10 mouse cellular contexts compared by ENCODE assay signal in genomic region chr3:137780029-137780428, GRCm38 (mm10).
DNase-seq lines count a peak whose midpoint lies in the region; ATAC-seq and TF ChIP-seq lines count a peak whose summit lies in the region.
"Had no signal": no experiment of that assay in that cellular context is flagged by ENCODE, and none has a peak within 500 bp of the region (broad histone marks: within the 10 kb centered on the region; RNA-seq: fewer than 3 reads in every experiment).

No protein-coding gene starts in this region.

- no peak for TF ChIP-seq EP300 in CH12.LX (IDR thresholded peaks at IDR 0.05; ENCODE audit: low read length)

- H3K9me3 ChIP-seq in heart, embryonic 11.5 days (replicated peaks; ENCODE audit: control insufficient read depth, low read length) = no peaks in the 10 kb centered on the region
- no peaks in the 10 kb centered on the region for H3K9me3 ChIP-seq in CH12.LX (replicated peaks; ENCODE audit: low read length)
- H3K9me3 ChIP-seq in embryonic facial prominence, embryonic 15.5 days (replicated peaks) = no peaks in the 10 kb centered on the region
- H3K9me3 ChIP-seq in intestine, embryonic 16.5 days (ENCODE audit: control insufficient read depth, low read length) = no peaks in the 10 kb centered on the region

- H3K79me2 ChIP-seq in CH12.LX (replicated peaks; ENCODE audit: control insufficient read depth, extremely low read depth, insufficient read depth, poor library complexity, severe bottlenecking) = no peaks in the 10 kb centered on the region

- TF ChIP-seq POLR2A in CH12.LX (IDR thresholded peaks at IDR 0.05; ENCODE audit: low read depth, low read length) = no peak

- H3K27me3 ChIP-seq in heart, embryonic 11.5 days (ENCODE audit: control insufficient read depth, insufficient read depth, low read length) = no peaks in the 10 kb centered on the region
- no peaks in the 10 kb centered on the region for H3K27me3 ChIP-seq in CH12.LX (replicated peaks)
- peaks cover 12% of the 10 kb centered on the region for H3K27me3 ChIP-seq in embryonic facial prominence, embryonic 15.5 days
- H3K27me3 ChIP-seq in intestine, embryonic 16.5 days (replicated peaks; ENCODE audit: control insufficient read depth, insufficient read depth, low read length) = no peaks in the 10 kb centered on the region

- in situ Hi-C loops in CH12.LX (cut with MboI; ENCODE audit: low pct_ligation_motif_present, low pct_unique_long_range_greater_than_20kb, low sequenced_read_pairs) = loop anchor here (5.0 to 25.0 kb wide), 3 partner anchors 82 to 657 kb away; partner anchors contain the start of genes Adh5 and H2afz

- peak overlapping the region; percentile 11; the same call in 1 of the 2 replicates for H3K4me3 ChIP-seq in heart, embryonic 11.5 days (ENCODE audit: low read depth, low read length)
- H3K4me3 ChIP-seq in CH12.LX (replicated peaks in 1 of 3; ENCODE audit: low read depth in 2 of 3, low read length in 2 of 3, poor library complexity in 1 of 3) = no peak overlapping the region
- no peak overlapping the region for H3K4me3 ChIP-seq in embryonic facial prominence, embryonic 15.5 days (replicated peaks)
- no peak overlapping the region for H3K4me3 ChIP-seq in intestine, embryonic 16.5 days (ENCODE audit: low read length)

- no peak for TF ChIP-seq CTCF in CH12.LX (conservative IDR thresholded peaks at IDR 0.05 in 1 of 2, IDR thresholded peaks at IDR 0.05 in 1 of 2; ENCODE audit: low read depth in 2 of 2, low read length in 2 of 2)

- no peak for ATAC-seq in heart, embryonic 11.5 days (replicated peaks; ENCODE audit: insufficient number of reproducible peaks, low FRiP score, low TSS enrichment)
- ATAC-seq in embryonic facial prominence, embryonic 15.5 days (ENCODE audit: insufficient number of reproducible peaks, low FRiP score, low TSS enrichment, low read depth) = no peak
- no peak for ATAC-seq in intestine, embryonic 16.5 days

- peaks cover 14% of the 10 kb centered on the region; the same call in 1 of the 2 replicates for H3K4me1 ChIP-seq in heart, embryonic 11.5 days (ENCODE audit: control insufficient read depth, insufficient read depth, low read length)
- H3K4me1 ChIP-seq in CH12.LX (ENCODE audit: control insufficient read depth in 1 of 2, insufficient read depth in 2 of 2) = peaks cover 0 to 24% of the 10 kb centered on the region in 2 experiments; a peak in 2 of 4 replicates
- peaks cover 8% of the 10 kb centered on the region; the same call in 1 of the 2 replicates for H3K4me1 ChIP-seq in embryonic facial prominence, embryonic 15.5 days
- H3K4me1 ChIP-seq in intestine, embryonic 16.5 days (ENCODE audit: control insufficient read depth, insufficient read depth, low read length) = 0 out of 2 replicates have a peak, but pooled peaks cover 4% of the 10 kb centered on the region

- peak overlapping the region; percentile 55 for H3K4me2 ChIP-seq in heart, embryonic 11.5 days
- peak overlapping the region; percentile 55 for H3K4me2 ChIP-seq in CH12.LX (ENCODE audit: insufficient read depth, low read depth, poor library complexity, severe bottlenecking)
- peak overlapping the region; percentile 35 for H3K4me2 ChIP-seq in embryonic facial prominence, embryonic 15.5 days (replicated peaks)
- peak overlapping the region; percentile 29 for H3K4me2 ChIP-seq in intestine, embryonic 16.5 days (ENCODE audit: low read depth, low read length)

- no peak overlapping the region for H3K9ac ChIP-seq in heart, embryonic 11.5 days (ENCODE audit: low read depth, low read length)
- H3K9ac ChIP-seq in CH12.LX (ENCODE audit: insufficient read depth, low read depth) = peak overlapping the region; percentile 8
- H3K9ac ChIP-seq in embryonic facial prominence, embryonic 15.5 days = no peak overlapping the region
- no peak overlapping the region for H3K9ac ChIP-seq in intestine, embryonic 16.5 days (ENCODE audit: low read depth, low read length)

- TF ChIP-seq RAD21 in CH12.LX (IDR thresholded peaks at IDR 0.05; ENCODE audit: low read depth, low read length) = no peak

- no peak overlapping the region for H3K27ac ChIP-seq in heart, embryonic 11.5 days (ENCODE audit: low read depth, low read length)
- H3K27ac ChIP-seq in CH12.LX (ENCODE audit: insufficient read depth, low read depth) = no peak overlapping the region
- no peak overlapping the region for H3K27ac ChIP-seq in embryonic facial prominence, embryonic 15.5 days (replicated peaks)
- no peak overlapping the region for H3K27ac ChIP-seq in intestine, embryonic 16.5 days (ENCODE audit: low read length)

- DNase-seq in heart, postnatal 4 days = no peak
- DNase-seq in CH12.LX (ENCODE audit: extremely low read depth) = no peak
- no peak for DNase-seq in urinary bladder, postnatal 10 days (ENCODE audit: low spot score)
- no peak for DNase-seq in adrenal gland, postnatal 4 days (ENCODE audit: low spot score in 2 of 2)
- no peak for DNase-seq in testis, postnatal 10 days (ENCODE audit: low spot score)
- DNase-seq: cerebellum, adult 2 months; lung, adult 2 months had no signal

- dilution Hi-C loops in CH12.LX (cut with MboI; ENCODE audit: extremely low pct_ligation_motif_present, extremely low pct_unique_long_range_greater_than_20kb, low sequenced_read_pairs) = loop anchor here (25.0 kb wide), 1 partner anchor 357 kb away; the partner anchor contains the start of genes Mttp and Trmt10a

- 6% methylated on average over 11 of the region's 11 CpGs for WGBS in heart, embryonic 11.5 days (ENCODE audit: insufficient replicate concordance)
- WGBS in embryonic facial prominence, embryonic 15.5 days = 4% methylated on average over 11 of the region's 11 CpGs
- WGBS in intestine, embryonic 16.5 days = 7% methylated on average over 11 of the region's 11 CpGs

- H3K36me3 ChIP-seq in heart, embryonic 11.5 days (ENCODE audit: control insufficient read depth, insufficient read depth, low read length) = no peaks in the 10 kb centered on the region
- H3K36me3 ChIP-seq in CH12.LX (replicated peaks in 1 of 2; ENCODE audit: control insufficient read depth in 1 of 2, insufficient read depth in 1 of 2, low read length in 1 of 2) = no peaks in the 10 kb centered on the region
- no peaks in the 10 kb centered on the region for H3K36me3 ChIP-seq in embryonic facial prominence, embryonic 15.5 days
- H3K36me3 ChIP-seq in intestine, embryonic 16.5 days (ENCODE audit: control insufficient read depth, insufficient read depth, low read length) = no peaks in the 10 kb centered on the region

TF ChIP-seq in CH12.LX, 34 proteins besides CTCF, POLR2A, EP300 and RAD21:
- TF ChIP-seq SIN3A (IDR thresholded peaks at IDR 0.05; ENCODE audit: low read length) (no peak), MEF2A (IDR thresholded peaks at IDR 0.05; ENCODE audit: borderline replicate concordance, low read depth, low read length) (no peak), GABPA (IDR thresholded peaks at IDR 0.05; ENCODE audit: insufficient replicate concordance, low read depth, low read length) (no peak), NELFE (IDR thresholded peaks at IDR 0.05; ENCODE audit: low read depth, low read length) (no peak), TCF12 (IDR thresholded peaks at IDR 0.05; ENCODE audit: low read depth, low read length) (no peak), CHD1 (IDR thresholded peaks at IDR 0.05; ENCODE audit: low read depth, low read length) (no peak), ZC3H11A (IDR thresholded peaks at IDR 0.05; ENCODE audit: low read depth, low read length) (no peak), SMC3 (IDR thresholded peaks at IDR 0.05; ENCODE audit: low read depth, low read length) (no peak)
